Mouse (Mus musculus) layer of hippocampus, adult 11-12 months (tissue): ENCODE results near the gene Rabepk.
"Not testable (repeated sequence)": the region's sequence is repeated elsewhere in the genome, so short reads cannot be mapped to it uniquely, and the experiment has no call there.

Source experiments
- DNase-seq: peaks from one replicate; pipeline ENCODE4 v3.0.0; 2022; ENCODE audit warnings: low spot score

Rabepk gene

GRCm38 (mm10) chr2:34804172-34804571 lies 4.5 kb upstream of the Rabepk start:
- DNase-seq = no peak

DNA sequence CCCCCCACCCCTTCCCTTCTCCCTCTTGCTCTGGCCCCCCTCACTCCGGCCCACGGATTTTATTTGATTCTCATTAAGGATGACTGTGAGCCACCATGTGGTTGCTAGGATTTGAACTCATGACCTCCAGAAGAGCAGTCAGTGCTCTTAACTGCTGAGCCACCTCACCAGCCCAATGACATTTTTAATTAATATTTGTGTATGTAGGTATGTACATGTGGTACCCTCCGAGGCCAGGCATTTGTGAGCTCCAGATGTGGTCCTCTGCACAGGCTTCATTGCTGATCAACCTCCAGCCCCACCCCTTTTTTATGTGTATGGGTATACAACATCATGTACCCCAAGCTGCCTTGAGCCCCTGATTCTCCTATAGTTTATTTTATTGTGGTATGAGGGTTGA lies 4.0 kb upstream of the Rabepk start:
- no peak for DNase-seq

DNA sequence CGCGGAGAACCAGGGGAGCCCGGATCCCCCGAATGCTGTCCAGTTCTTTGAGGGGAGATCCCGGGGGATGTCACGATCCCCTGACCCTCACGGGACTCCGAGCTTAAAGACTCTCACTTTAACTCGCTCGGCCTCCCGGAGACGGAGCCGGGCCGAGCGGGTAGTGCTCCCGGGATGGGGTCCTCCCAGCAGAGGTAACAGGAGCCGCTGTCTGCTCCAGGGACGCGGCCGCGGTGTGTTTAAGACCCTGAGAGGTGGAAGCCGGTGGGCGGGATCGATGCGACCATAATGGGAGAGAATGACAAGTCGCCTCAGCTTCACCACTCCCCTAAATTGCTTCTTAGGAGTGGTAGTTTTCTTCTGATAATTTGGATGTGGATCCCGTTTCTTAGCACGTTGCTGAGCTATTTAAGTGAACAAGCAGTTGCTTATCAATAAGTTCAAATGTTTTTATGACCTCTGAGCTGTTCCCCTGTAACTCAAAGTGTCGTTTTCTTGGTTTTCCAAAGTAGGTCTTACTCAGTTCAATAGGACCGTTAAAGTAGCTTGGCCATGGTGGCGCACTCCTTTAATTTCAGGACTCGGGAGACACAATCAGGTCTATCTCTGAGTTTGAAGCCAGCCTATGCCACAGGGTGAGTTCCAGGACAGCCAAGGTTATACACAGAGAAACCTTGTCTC lies 3.0 kb upstream of the Rabepk start:
- DNase-seq = peak; percentile 40

- DNase-seq = peak; percentile 99
Measured at GRCm38 (mm10) chr2:34801516-34802482, 2.1 kb upstream of the Rabepk start.

- no peak for DNase-seq
Measured at GRCm38 (mm10) chr2:34800371-34800770, 659 bp upstream of the Rabepk start.

DNA sequence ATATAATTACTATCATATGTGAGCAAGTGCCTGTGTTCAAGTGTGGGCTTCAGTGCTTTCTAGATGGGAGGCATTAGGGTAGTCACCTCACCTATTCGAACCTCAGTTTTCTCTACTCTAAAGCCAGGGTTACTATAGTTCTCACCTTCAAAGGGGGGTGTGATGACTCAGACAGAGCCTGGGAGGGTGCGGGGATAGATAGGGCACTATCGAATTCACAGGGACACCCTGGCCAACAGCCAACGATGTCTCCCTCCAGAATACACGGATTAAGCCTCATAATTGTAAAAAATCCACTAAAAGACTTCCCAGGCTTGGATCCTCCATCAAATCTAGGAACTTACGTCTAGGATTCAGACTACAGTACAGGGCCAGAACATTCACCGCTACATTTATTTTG lies 4.3 kb downstream of the Rabepk start:
- no peak for DNase-seq

GRCm38 (mm10) chr2:34794511-34794910 lies 5.2 kb downstream of the Rabepk start:
- DNase-seq = no peak

DNA sequence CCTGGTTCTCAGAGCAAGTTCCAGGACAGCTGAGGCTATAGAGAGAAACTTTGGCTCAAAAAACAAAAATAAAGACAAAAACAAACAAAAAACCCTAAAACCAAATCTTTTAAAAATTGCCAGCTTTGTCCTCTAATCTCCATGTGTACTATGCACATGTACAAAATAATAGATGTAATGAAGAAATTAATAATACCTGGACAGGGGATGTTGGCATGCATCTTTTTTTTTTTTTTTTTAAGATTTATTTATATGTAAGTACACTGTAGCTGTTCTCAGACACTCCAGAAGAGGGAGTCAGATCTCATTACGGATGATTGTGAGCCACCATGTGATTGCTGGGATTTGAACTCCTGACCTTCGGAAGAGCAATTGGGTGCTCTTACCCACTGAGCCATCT lies 7.2 kb downstream of the Rabepk start:
- DNase-seq = not testable (repeated sequence)

DNA sequence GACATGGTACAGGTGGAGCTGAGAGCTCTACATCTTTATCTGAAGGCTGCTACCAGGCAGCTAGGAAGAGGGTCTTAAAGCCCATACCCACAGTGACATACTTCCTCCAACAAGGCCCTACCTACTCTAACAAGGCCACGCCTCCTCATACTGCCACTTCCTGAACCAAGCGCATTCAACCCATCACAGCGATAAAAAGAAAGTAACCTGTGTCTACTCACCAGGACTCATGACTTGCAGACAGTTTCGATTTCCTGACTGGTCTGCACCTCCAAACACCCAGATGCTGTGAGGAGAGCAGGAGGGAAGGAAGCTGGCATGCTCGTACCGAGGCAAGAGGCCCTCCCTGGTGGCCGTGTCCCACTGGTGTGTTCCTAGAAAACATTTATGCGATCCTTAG lies 9.4 kb downstream of the Rabepk start:
- no peak for DNase-seq

DNA sequence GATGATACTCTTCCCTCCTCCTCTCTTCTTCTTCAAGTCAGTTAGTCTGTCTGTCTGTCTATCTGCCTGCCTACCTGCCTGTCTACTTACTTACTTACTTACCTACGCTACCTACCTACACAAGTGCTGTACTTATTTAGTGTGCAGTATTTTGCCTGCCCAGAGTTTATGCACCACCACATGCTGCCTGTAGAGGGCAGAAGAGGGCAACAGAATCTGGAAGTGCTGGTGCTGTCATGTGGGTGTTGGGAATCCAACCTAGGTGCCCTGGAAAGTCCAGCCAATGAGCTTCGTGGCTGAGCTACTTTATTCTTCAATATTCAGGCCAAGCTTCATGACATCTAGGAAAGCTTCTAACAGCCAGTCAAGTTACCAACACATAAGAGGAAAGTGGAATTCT lies 15.6 kb downstream of the Rabepk start:
- no peak for DNase-seq

- DNase-seq = no peak
Measured at GRCm38 (mm10) chr2:34783064-34784020, 16.4 kb downstream of the Rabepk start.

GRCm38 (mm10) chr2:34777237-34777868 lies 22.4 kb downstream of the Rabepk start:
- DNase-seq = no peak

GRCm38 (mm10) chr2:34774493-34774892 lies 25.2 kb downstream of the Rabepk start:
- DNase-seq = no peak

DNA sequence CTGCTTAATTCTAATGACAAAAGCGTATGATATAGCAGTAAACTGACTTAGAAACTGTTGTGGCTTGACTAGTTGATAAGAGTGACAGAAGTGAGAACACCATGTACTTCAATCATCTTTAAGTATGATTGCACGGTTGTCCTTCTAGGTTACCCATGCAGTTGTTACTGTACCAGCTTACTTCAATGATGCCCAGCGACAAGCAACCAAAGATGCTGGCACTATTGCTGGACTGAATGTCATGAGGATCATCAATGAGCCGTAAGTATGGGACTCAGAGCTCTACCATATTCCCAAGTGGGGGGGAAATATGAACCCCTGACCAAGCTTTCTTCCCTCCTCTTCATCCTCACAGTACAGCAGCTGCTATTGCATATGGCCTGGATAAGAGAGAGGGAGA lies 26.0 kb downstream of the Rabepk start:
- no peak for DNase-seq

DNA sequence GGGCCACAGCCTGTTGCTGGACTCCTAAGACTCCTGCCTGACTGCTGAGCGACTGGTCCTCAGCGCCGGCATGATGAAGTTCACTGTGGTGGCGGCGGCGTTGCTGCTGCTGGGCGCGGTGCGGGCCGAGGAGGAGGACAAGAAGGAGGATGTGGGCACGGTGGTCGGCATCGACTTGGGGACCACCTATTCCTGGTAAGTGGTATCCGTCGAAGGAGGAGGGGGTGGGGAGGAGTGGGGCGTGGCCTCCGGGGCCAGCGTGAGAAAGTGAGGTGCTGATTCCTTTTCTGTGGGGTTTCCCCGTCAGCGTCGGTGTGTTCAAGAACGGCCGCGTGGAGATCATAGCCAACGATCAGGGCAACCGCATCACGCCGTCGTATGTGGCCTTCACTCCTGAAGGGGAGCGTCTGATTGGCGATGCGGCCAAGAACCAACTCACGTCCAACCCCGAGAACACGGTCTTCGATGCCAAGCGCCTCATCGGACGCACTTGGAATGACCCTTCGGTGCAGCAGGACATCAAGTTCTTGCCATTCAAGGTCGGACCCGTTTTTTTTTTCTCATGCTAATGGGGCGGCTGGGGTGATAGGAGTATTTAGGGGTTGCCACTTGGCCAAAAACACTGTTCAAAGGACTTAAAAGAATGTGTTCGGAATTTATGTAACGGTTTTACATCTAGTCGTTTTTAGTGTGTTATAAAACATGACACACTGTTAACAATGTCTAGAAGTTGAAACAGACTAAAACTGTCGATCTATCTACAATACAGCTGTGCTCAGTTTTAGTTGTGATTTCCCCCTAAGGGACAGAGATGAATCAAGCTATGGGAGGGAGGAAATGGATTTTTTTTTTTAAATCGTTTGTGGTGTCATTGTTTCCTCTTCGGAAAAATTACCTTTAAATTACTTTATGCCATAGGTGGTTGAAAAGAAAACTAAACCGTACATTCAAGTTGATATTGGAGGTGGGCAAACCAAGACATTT lies 27.2 kb downstream of the Rabepk start:
- DNase-seq = no peak

DNA sequence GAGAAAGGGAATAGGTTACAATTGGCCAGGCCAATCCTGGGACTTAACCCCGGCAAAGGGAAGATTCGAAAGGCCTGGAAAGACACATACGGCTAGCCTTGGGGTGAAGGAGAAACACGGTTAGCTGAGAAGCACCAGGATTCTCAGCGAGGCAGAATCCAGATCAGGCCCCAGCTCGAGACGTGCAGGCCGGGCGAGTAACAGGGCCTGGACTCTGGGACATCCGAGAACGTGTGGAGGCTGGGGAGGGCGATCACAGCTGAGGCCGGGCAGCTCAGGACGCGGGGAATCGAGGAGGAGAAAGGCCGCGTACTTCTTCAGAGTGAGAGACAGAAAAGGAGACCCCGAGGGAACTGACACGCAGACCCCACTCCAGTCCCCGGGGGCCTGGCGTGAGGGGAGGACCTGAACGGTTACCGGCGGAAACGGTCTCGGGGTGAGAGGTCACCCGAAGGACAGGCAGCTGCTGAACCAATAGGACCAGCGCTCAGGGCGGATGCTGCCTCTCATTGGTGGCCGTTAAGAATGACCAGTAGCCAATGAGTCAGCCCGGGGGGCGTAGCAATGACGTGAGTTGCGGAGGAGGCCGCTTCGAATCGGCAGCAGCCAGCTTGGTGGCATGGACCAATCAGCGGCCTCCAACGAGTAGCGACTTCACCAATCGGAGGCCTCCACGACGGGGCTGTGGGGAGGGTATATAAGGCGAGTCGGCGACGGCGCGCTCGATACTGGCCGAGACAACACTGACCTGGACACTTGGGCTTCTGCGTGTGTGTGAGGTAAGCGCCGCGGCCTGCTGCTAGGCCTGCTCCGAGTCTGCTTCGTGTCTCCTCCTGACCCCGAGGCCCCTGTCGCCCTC lies 28.1 kb downstream of the Rabepk start, which contains the start of gene Hspa5:
Gene Hspa5 (plus strand): TSS at position 603 of the 859 bp plus-strand sequence.
- DNase-seq = peak; percentile 100

GRCm38 (mm10) chr2:34770951-34771350 lies 28.8 kb downstream of the Rabepk start:
- no peak for DNase-seq

DNA sequence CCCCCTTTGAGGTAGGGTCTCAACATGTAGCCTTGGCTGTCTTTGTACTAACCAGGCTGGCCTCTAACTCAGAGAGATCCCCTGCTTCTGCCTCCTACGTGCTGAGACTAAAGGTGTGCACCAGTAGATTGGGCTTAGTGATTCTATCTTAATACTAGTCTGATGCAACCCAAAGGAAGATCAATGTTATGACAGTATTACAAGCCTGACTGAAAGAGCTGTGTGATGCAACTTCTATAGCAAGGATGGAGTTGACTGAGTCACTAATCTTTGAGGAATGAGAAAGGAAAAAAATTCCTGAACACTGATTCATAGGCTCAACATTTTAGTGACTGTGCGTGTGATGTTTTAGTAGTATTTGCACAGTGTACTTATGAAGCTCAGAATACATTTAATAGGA lies 29.7 kb downstream of the Rabepk start:
- DNase-seq = no peak

- DNase-seq = no peak
Measured at GRCm38 (mm10) chr2:34764801-34765200, 34.9 kb downstream of the Rabepk start.
